Mouse (Mus musculus) heart, adult 11 months (tissue): Measurements from ENCODE around the gene Kalrn.

Experiments used
- DNase-seq: peaks from one replicate; pipeline ENCODE4 v3.0.0; 2022

The Kalrn gene

DNA sequence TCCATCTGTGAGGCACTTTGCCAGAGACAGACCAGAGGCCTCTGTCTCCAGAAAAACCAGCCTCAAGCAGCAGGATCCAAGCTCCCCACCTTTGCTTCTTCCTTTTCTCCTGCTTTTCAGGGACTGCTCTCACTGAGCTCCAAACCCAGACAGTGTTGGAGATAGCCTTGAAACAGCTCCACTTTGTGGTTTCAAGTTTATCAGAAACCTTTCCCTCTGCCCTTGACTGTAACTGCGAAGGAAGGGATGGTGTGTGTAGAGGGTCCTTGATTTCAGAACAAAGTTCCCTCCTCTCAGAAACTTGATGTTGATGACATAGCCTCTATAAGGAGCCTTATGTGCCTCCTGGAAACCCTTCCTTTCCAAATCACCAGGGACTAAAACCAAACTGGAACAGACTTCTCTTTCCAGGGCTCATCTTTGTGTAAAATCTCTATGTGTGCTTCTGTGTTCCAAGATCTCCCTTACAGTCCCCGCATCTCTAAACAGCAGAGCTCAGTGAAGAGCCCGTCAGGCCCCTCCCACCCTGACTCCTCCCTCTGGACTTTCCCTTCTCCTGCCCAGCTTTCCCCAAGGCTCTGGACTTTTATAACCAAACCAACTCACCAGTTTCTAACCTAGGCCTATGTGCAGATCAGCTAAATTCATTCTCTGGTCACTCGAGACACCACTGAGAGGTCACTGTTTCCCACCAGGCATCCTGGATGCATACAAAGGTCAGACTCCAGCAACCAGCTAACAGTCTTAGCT lies 415.8 kb downstream of the Kalrn start:
- peak; percentile 50 for DNase-seq

DNA sequence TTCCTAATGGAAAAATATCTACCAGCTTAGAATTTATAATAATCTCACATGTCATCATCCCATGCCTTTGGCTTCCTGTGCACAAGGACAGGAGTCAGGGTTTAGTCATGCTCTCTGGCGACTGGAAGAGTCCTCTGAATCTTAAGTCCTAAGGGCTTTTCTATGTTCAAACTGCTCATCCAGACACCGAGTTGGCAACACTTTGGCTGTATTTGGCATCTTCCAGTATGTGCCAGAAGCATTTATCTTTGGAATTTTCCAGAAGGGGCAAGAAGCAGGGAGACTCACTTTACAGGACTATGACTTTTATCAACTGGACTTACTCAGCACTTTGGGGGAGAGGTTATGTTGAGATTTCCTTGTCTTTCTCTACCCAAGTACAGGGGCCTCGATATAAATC lies 417.6 kb downstream of the Kalrn start:
- DNase-seq: peak; percentile 39

- peak; percentile 33 for DNase-seq
These were observed 418.4 kb downstream of the Kalrn start for GRCm38 (mm10) chr16:34154903-34155302.

- DNase-seq: peak; percentile 24
These were observed 421.7 kb downstream of the Kalrn start for GRCm38 (mm10) chr16:34151528-34152071.

DNA sequence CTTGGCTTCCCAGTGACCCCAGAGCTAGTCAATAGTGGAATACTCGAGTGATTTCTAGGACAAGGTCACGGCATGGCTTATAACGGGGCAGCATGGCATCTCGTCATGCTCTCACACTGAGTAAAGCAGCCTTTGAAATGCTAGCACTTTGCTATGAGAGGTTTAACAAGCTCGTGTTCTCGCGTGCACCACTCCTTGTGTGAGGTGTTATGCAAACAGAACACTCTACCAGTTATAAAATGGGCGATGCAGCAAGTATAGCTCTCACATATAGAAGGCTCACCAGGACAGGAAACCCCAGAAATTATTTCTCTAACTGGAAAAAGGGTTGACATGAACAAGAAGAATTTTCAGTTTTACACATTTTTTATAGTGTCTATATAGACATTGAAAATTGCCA lies 431.7 kb downstream of the Kalrn start:
- no peak for DNase-seq

DNA sequence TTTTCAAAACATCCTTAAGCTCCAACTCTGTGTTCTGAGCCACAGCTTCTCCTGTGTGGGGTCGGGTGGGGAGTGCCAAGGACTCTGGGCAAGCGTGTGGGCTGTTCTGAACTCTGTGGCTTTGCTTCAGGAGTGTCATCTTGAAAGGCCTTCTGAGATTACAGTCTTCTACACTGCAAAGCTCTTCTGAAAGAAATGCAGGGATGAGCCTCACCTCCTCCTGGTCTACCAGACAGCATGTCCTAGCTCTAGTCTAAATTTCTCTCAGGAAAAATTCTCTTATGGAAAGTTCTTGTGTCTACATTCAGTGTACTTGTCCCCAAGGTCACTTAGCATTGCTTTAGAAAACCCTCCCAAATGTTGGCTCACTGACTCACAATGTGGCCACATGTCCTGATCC lies 438.3 kb downstream of the Kalrn start:
- peak; percentile 44 for DNase-seq

DNA sequence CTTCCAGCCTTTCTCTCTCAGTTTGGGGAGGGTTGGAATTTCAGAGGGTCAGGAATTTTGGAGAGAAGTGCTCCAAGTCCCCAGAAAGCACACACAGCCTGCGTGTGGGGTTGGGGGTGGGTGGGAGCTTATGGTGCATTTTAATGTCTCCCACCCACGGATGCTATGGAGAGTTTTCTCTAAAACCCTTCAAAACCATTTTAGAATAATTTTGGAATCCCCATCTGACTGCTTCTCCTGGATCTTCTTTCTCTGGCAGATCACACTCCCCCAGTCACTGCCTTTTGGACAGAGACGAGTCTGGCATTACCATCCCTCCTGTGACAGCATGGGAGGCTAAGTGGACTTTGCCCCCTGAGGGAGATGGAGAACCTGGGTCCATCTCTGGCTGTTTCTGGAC lies 438.7 kb downstream of the Kalrn start:
- peak; percentile 43 for DNase-seq

GRCm38 (mm10) chr16:34125595-34125994 lies 447.7 kb downstream of the Kalrn start:
- peak; percentile 95 for DNase-seq

DNA sequence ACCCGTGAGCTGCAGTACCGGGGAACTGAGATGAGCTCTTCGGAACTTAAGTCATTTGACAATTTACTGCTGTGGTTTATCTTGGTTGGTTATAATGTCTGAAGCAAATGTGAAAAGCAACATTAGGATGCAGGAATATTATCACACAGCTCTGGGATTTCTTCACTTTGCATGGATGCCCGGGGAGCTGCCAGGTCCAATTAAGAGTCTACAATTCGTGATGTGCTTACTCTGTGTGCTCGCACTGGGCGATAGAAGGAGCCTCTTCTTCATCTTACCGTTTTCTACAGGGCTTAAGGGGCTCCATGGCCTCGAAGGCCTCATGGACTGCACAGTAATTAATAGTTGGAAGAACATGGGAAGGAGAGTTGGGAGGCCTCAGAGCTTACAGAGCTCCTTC lies 450.8 kb downstream of the Kalrn start:
- no peak for DNase-seq

- no peak for DNase-seq
These were observed 452.0 kb downstream of the Kalrn start for GRCm38 (mm10) chr16:34121288-34121687.

- DNase-seq: peak; percentile 80
These were observed 452.5 kb downstream of the Kalrn start for GRCm38 (mm10) chr16:34120801-34121201.

GRCm38 (mm10) chr16:34119844-34120243 lies 453.5 kb downstream of the Kalrn start:
- peak; percentile 58 for DNase-seq

- peak; percentile 86 for DNase-seq
These were observed 454.0 kb downstream of the Kalrn start for GRCm38 (mm10) chr16:34119370-34119769.

- DNase-seq: peak; percentile 92
These were observed 458.7 kb downstream of the Kalrn start for GRCm38 (mm10) chr16:34114665-34115064.

DNA sequence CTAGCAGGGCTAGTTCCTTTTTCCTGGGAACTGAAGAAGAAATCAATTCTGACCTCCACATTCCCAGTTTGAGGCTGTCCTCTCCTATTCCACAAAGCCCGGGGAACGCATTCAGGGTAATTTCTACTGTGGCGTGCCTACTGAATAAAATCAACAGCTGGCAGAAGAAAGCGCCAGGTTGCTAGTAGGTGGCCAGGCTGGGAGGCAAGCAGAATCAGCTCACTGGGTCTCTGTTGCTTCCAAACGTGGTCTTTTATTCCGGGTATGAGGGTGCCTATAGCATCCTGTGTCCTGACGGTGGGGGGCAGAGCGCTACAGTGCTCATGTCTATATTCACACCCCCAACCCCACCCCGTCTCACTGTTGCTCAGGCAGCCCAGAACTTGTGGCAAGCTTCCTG lies 460.2 kb downstream of the Kalrn start:
- DNase-seq: no peak

DNA sequence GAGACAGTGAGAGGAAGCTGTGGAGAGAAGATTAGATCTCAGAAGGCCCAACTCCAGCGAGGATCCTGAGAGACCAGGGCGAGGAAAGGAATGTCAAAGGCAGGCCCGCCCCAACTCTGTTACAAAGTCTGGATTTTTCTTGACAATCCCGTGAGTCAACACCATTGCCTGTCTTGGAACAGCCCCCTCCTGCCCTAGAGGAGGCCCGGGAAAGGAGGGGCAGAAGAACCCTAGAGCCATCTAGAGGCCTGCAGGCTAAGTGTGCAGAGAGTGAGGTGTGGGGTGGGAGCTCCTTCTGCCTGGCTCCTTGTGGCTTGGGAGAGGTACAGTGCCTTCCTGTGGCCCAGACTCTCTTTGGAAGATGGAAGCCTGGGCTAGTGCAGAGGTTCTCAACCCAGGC lies 460.8 kb downstream of the Kalrn start:
- DNase-seq: peak; percentile 90

DNA sequence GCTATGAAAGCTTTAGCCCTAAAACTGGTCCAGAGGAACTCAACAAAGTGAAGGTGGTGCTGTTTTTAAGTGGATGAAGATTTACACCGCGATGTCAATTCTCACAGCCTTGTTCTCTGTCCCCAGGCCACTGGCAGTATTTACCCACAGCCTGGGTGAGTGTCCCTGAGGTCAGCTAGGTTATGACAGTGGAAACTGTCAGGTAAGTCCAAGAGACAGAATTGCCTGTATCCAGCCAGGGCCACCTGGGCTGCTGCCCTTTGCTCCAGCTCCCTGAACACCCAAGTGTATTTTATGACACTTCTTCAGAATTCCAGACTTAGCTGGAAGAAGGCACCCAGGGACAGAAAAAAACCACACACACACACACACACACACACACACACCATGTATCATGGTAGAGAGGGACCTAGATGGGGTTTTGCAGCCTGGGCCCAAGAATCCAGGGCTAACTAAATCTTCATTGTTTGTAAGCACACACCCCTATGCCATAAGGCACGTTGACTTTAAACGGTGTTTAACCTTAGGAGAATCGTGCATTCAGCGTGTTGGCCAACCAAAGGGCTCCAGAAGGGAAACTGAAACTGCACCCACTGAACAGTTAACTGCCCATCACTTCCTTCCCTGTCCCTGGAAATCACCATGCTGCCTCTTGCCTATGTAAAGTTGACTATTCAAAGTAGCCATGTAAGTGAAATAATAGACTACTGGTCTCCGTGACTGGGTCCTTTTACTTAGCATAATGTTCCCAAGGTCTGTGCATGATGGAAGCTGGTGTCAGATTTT lies 462.3 kb downstream of the Kalrn start:
- DNase-seq: no peak

DNA sequence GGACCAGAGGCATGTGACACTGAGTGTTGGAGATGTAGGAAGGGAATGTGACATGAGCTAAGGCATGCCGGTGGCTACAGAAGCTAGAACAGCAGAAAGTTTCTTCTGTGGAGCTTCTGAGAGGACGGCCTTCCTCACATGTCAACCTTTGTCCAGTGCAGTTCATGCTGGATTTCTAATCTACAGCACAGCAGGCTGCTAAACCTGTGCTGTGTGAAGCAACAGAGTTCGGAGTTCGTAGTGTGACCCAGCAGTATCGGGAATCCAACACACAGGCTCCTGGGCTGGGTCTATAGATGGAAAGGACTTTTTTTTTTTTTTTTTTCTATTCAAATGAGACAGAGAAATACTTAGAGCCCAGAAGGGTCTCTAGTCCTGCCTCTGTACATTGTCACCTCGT lies 468.9 kb downstream of the Kalrn start:
- no peak for DNase-seq

DNA sequence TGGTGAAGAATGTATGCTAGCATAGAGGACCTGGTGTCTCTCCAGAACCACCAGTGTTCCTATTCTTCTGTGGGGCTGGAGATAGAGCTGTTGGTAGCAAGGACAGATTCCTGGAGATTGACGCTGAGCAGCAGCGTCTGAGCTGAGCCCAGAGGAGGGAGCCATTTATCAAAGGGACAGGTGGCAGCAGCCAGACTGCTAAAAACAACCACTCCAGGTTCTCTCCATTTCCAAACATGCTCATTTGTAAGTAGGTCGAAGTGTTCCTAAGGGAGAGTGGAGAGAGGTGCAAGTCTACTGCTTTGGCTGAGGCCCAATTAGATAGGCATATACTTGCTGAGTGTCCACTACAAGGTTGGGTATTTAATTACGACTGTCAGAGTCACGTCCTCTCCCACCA lies 470.6 kb downstream of the Kalrn start:
- no peak for DNase-seq

GRCm38 (mm10) chr16:34099795-34100194 lies 473.5 kb downstream of the Kalrn start:
- DNase-seq: no peak

DNA sequence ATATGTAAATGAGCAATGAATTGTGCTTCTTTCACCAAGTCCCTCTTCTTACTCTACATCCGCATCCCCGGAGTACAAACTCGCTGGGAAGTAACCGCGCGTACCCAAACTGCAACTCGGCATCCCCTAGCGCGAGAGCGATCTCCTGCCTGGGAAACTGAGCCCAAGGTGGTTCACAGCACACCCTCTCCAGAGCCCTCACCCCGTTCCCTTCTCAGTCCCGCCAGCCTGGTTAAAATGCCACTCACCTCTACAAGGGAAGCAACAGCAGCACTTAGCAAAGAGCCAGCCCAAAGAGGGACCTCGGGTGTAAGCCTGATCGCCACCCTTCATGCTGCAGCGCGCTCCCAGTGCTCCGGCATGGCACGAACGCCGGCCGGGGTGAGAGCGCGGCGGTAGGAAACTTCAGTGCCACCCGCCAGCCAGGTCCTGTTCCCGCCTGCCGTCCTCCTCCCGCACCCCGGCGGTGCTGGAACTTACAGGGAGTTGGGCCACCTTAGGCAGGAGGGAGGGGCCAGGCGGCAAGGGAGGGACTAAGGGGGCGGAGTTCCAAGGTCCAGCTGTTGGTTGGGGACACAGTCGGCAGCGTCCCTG lies 477.7 kb downstream of the Kalrn start:
- peak; percentile 98 for DNase-seq

- no peak for DNase-seq
These were observed 478.3 kb downstream of the Kalrn start for GRCm38 (mm10) chr16:34095093-34095465.

- DNase-seq: peak; percentile 95
These were observed 478.8 kb downstream of the Kalrn start for GRCm38 (mm10) chr16:34094446-34095092.
